18 mouse cellular contexts compared by ENCODE assay signal in genomic region chr13:30351966-30352365, GRCm38 (mm10). TPM values are rescaled to one million over a fixed set of nuclear protein-coding genes. Genes with fewer than 3 reads are reported as not detected.
"Had no signal": no experiment of that assay in that cellular context is flagged by ENCODE, and none has a peak within 500 bp of the region (broad histone marks: within the 10 kb centered on the region; RNA-seq: fewer than 3 reads in every experiment).

No protein-coding gene starts in this region.

- H3K4me1 ChIP-seq: limb, embryonic 12.5 days; neural tube, embryonic 12.5 days had no signal

- DNase-seq: kidney, adult 11 months; kidney, adult 9 months; kidney, postnatal 4 days; lung, adult 2 months; lung, postnatal 36 days; retina, postnatal 1 day; right cerebral cortex, postnatal 4 days; spleen, adult 18-20 months had no signal

- H3K36me3 ChIP-seq: limb, embryonic 12.5 days; liver, embryonic 15.5 days; midbrain, embryonic 10.5 days; neural tube, embryonic 12.5 days had no signal

- H3K9ac ChIP-seq: limb, embryonic 12.5 days; liver, embryonic 15.5 days; neural tube, embryonic 12.5 days had no signal

- H3K27me3 ChIP-seq: limb, embryonic 12.5 days; liver, embryonic 15.5 days; neural tube, embryonic 12.5 days had no signal

- H3K4me2 ChIP-seq: limb, embryonic 12.5 days; liver, embryonic 11.5 days; liver, embryonic 15.5 days; neural tube, embryonic 12.5 days had no signal

- H3K27ac ChIP-seq: kidney, postnatal 0 days; layer of hippocampus, adult 2 months; limb, embryonic 12.5 days; liver, embryonic 15.5 days; midbrain, embryonic 10.5 days; neural tube, embryonic 12.5 days had no signal

- H3K9me3 ChIP-seq: limb, embryonic 12.5 days; liver, embryonic 15.5 days; midbrain, embryonic 10.5 days; neural tube, embryonic 12.5 days had no signal

- ATAC-seq: lung, postnatal 0 days had no signal

- H3K4me3 ChIP-seq: layer of hippocampus, adult 2 months; limb, embryonic 12.5 days; liver, embryonic 15.5 days; midbrain, embryonic 10.5 days; myocyte; neural tube, embryonic 12.5 days had no signal

RNA-seq across cellular contexts. Expression of gene Agtr1a, which starts 15.7 kb away (rescaled TPM):
- total RNA-seq: neutrophil, adult 5-6 weeks had no signal
- polyA plus RNA-seq: myocyte had no signal
